Mouse (Mus musculus) hindlimb bud, embryonic 11.5 days (tissue): ENCODE measurements around the gene Stard10.

Experiments
- DNase-seq: peaks from one replicate; pipeline ENCODE4 v3.0.0-alpha.2; 2012; ENCODE audit warnings: low read depth, low spot score; ENCODE audit errors: extremely low spot score

Stard10 gene

GRCm38 (mm10) chr7:101317014-101317413 is at the start of gene Stard10:
Gene Stard10, plus strand, starts transcription at chr7:101317086.
- DNase-seq = no peak

GRCm38 (mm10) chr7:101267457-101268259 is 49.2 kb upstream of the Stard10 start:
- DNase-seq = no peak

GRCm38 (mm10) chr7:101271602-101272001 is 45.3 kb upstream of the Stard10 start:
- DNase-seq = no peak

GRCm38 (mm10) chr7:101272466-101273160 is 44.3 kb upstream of the Stard10 start:
- no peak for DNase-seq

GRCm38 (mm10) chr7:101282721-101283120 is 34.2 kb upstream of the Stard10 start:
- DNase-seq = no peak

GRCm38 (mm10) chr7:101284504-101284903 is 32.4 kb upstream of the Stard10 start:
- DNase-seq = no peak

- DNase-seq = no peak
Observed at GRCm38 (mm10) chr7:101286891-101287290, 30.0 kb upstream of the Stard10 start.

- no peak for DNase-seq
Observed at GRCm38 (mm10) chr7:101287820-101288219, 29.1 kb upstream of the Stard10 start.

- DNase-seq = no peak
Observed at GRCm38 (mm10) chr7:101288436-101288835, 28.4 kb upstream of the Stard10 start.

GRCm38 (mm10) chr7:101290401-101290800 is 26.5 kb upstream of the Stard10 start:
- no peak for DNase-seq

GRCm38 (mm10) chr7:101291211-101291610 is 25.7 kb upstream of the Stard10 start:
- DNase-seq = no peak

- DNase-seq = no peak
Observed at GRCm38 (mm10) chr7:101291641-101292040, 25.2 kb upstream of the Stard10 start.

- DNase-seq = no peak
Observed at GRCm38 (mm10) chr7:101292086-101292485, 24.8 kb upstream of the Stard10 start.

- DNase-seq = no peak
Observed at GRCm38 (mm10) chr7:101292696-101293095, 24.2 kb upstream of the Stard10 start.

GRCm38 (mm10) chr7:101293138-101293537 is 23.7 kb upstream of the Stard10 start:
- no peak for DNase-seq

- DNase-seq = no peak
Observed at GRCm38 (mm10) chr7:101293611-101294010, 23.3 kb upstream of the Stard10 start.

- no peak for DNase-seq
Observed at GRCm38 (mm10) chr7:101295438-101295837, 21.4 kb upstream of the Stard10 start.

GRCm38 (mm10) chr7:101296252-101297022 is 20.4 kb upstream of the Stard10 start:
- DNase-seq = no peak

- no peak for DNase-seq
Observed at GRCm38 (mm10) chr7:101297023-101297405, 19.9 kb upstream of the Stard10 start.

- DNase-seq = no peak
Observed at GRCm38 (mm10) chr7:101298375-101298774, 18.5 kb upstream of the Stard10 start.

- DNase-seq = no peak
Observed at GRCm38 (mm10) chr7:101301361-101301880, 15.5 kb upstream of the Stard10 start.
